Mouse (Mus musculus) embryonic facial prominence, embryonic 11.5 days (tissue): ENCODE measurements around the gene Slc17a7. TPM values are rescaled to one million over a fixed set of nuclear protein-coding genes. Genes with fewer than 3 reads are reported as not detected.

Experiments
- ATAC-seq: fragments of 200-750 bp; cut with Nextera tagmentation; replicated peaks from 2 replicates; pipeline ENCODE4 v1.8.0; 2017; ENCODE audit warnings: low read depth; ENCODE audit not compliant: insufficient number of reproducible peaks, low FRiP score, low TSS enrichment
- DNase-seq: peaks from one replicate; pipeline ENCODE4 v3.0.0-alpha.2; 2015; ENCODE audit warnings: low spot score
- H3K27ac ChIP-seq: fragments of 300-500 bp; sonication (generic); replicated peaks from 2 replicates; pipeline ENCODE4 v1.5.1; 2014; ENCODE audit warnings: mild to moderate bottlenecking, low read depth, low read length, control low read depth
- H3K27me3 ChIP-seq: fragments of 300-500 bp; sonication (generic); 2 replicates; pipeline ENCODE4 v1.6.1; 2014; ENCODE audit warnings: mild to moderate bottlenecking, low read length, moderate library complexity, mixed read lengths; ENCODE audit not compliant: control insufficient read depth, insufficient read depth
- H3K36me3 ChIP-seq: fragments of 300-500 bp; sonication (generic); replicated peaks from 2 replicates; pipeline ENCODE4 v1.6.1; 2014; ENCODE audit warnings: low read depth, mild to moderate bottlenecking, low read length, moderate library complexity, mixed read lengths; ENCODE audit not compliant: control insufficient read depth, insufficient read depth
- H3K4me1 ChIP-seq: fragments of 300-500 bp; sonication (generic); 2 replicates; pipeline ENCODE4 v1.6.1; 2014; ENCODE audit warnings: low read length, mixed read lengths; ENCODE audit not compliant: control insufficient read depth, insufficient read depth
- H3K4me2 ChIP-seq: fragments of 300-500 bp; sonication (generic); 2 replicates; pipeline ENCODE4 v1.6.1; 2014; ENCODE audit warnings: low read depth, mild to moderate bottlenecking, control low read depth, low read length, moderate library complexity
- H3K4me3 ChIP-seq: fragments of 300-500 bp; sonication (generic); 2 replicates; pipeline ENCODE4 v1.5.1; 2014; ENCODE audit warnings: low read depth, low read length, control low read depth
- H3K9ac ChIP-seq: fragments of 300-500 bp; sonication (generic); replicated peaks from 2 replicates; pipeline ENCODE4 v1.6.1; 2014; ENCODE audit warnings: mild to moderate bottlenecking, control low read depth, low read length
- H3K9me3 ChIP-seq: fragments of 300-500 bp; sonication (generic); replicated peaks from 2 replicates; pipeline ENCODE4 v1.6.1; 2016; ENCODE audit warnings: mild to moderate bottlenecking, low read length, inconsistent platforms, mixed read lengths; ENCODE audit not compliant: control insufficient read depth
- WGBS: fragments of 180-500 bp; shearing (Covaris S2); extraction: QIAGEN DNeasy Blood & Tissue Kit; methylation state at CpG from one replicate; pipeline ENCODE4 v1.1.7; 2014; 5-methylcytosine and 5-hydroxymethylcytosine counted together
- microRNA counts: library from miRNA; unstranded; fragments of <30 nt; microRNA quantifications from one replicate; lab custom pipeline; 2016
- microRNA-seq: library from miRNA; unstranded; fragments of <30 nt; microRNA quantifications from one replicate; pipeline ENCODE4, GENCODE M21; 2016; ENCODE audit warnings: borderline number of aligned reads
- polyA plus RNA-seq: library from polyadenylated mRNA; unstranded; fragments of >200 nt; fragmentation: Nextera tagmentation; extraction: Ambion mirVana; gene quantifications from 2 replicates; pipeline ENCODE4 v1.2.1, GENCODE M21; 2014

The Slc17a7 gene
- polyA plus RNA-seq, 1 experiment from 2014 or later = 1.1 TPM

DNA sequence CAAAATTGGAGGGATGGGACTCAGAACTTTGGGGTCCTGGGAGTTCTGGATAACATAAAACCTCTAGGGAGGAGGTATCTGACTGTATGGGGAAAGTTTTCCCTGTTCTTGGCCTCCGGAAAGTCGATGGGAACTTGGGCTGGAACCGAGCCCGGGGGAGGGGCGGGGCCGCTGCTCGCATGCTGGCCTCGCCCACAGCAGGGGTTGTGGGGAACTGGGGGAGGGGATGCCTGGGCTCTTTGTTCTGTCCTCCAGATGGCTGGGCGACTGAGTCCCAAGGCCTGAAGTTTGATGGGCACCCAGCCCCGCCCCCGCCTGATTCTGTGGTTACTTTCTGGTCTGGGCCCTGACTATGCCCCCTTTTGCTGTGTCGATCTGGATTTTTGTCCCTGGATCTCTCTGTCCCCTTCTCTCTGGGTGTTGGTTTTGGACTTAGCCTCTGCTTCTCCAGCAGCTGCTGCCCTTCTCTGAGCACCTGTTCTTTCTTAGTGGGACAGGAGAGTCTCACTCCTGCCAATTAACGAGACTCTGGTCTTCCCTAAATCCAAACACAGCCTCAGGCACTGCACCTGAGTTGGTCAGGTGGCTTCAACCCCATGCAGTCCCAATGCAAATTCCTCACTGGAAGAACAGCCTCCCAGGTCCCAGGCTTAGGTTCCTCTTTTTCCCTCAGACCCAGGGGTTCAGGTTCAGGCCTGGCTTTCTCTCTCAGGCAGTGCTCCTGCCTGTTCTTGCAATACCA lies 52.9 kb downstream of the Slc17a7 start:
- DNase-seq = peak; percentile 96
- peaks cover 2% of the 10 kb centered on the region; the same call in 1 of the 2 replicates for H3K27me3 ChIP-seq
- H3K4me2 ChIP-seq = peak overlapping the region; percentile 63
- peaks cover 17% of the 10 kb centered on the region for H3K36me3 ChIP-seq
- no peaks in the 10 kb centered on the region; the same call in 1 of the 2 replicates for H3K4me1 ChIP-seq
- peak overlapping the region; percentile 100 for H3K9ac ChIP-seq
- H3K9me3 ChIP-seq = no peaks in the 10 kb centered on the region
- ATAC-seq = peak; percentile 77
- H3K4me3 ChIP-seq = peak overlapping the region; percentile 89
- under 1% methylated on average over 13 of the region's 13 CpGs for WGBS
- peak overlapping the region; percentile 95 for H3K27ac ChIP-seq

- Histone ChIP-seq H3K27ac (no peak overlapping the region), H3K4me1 (no peaks in the 10 kb centered on the region; the same call in 1 of the 2 replicates), H3K4me3 (no peak overlapping the region), H3K4me2 (no peak overlapping the region), H3K27me3 (no peaks in the 10 kb centered on the region), H3K9ac (no peak overlapping the region), H3K36me3 (peaks cover 43% of the 10 kb centered on the region), H3K9me3 (no peaks in the 10 kb centered on the region)
- ATAC-seq (no peak), DNase-seq (no peak)
- WGBS = 82% methylated on average over 2 of the region's 2 CpGs
Observed at GRCm38 (mm10) chr7:45221680-45222079, 57.9 kb downstream of the Slc17a7 start.

- H3K36me3 ChIP-seq = peaks cover 56% of the 10 kb centered on the region
- no peak overlapping the region for H3K27ac ChIP-seq
- WGBS = 94% methylated on average over 7 of the region's 7 CpGs
Observed at GRCm38 (mm10) chr7:45224826-45225225, 61.1 kb downstream of the Slc17a7 start.

More at GRCm38 (mm10) chr7:45224826-45225225, 61.1 kb downstream of the Slc17a7 start:
- Histone ChIP-seq H3K27me3 (no peaks in the 10 kb centered on the region), H3K9me3 (no peaks in the 10 kb centered on the region), H3K4me2 (no peak overlapping the region), H3K4me3 (no peak overlapping the region), H3K4me1 (no peaks in the 10 kb centered on the region), H3K9ac (no peak overlapping the region)
- DNase-seq (no peak), ATAC-seq (no peak)

MicroRNA genes within 50 kb of the gene (microRNA counts, 519-probe panel; counts per million panel counts)
- 1,441 counts per million, percentile 6 among the panel's probes with 10 or more counts for microRNA mmu-miR-150 (lab: Ali Mortazavi, UCI)

Small RNA genes lying within 50 kb of the gene (microRNA-seq; reads per million reads assigned to microRNA genes)
- gene Mir150 = 11.8 reads per million, percentile 13 among the genes with 10 or more reads in this experiment
- gene Mir5121 = 22.1 reads per million, percentile 22 among the genes with 10 or more reads in this experiment
- not detected for gene Mir7055

Other genes starting within 250 kb of the Slc17a7 start
- gene Ap2a1, start 234.5 kb upstream of the Slc17a7 start, polyA plus RNA-seq = 70.1 and 70.3 TPM in 2 replicates
- gene Tsks, start 220.7 kb upstream of the Slc17a7 start, polyA plus RNA-seq = 0.21 TPM in 1 of 2 replicates, not detected in the other
- gene Cpt1c, start 189.1 kb upstream of the Slc17a7 start, polyA plus RNA-seq = 14.3 and 17.1 TPM in 2 replicates
- 289 and 293 TPM in 2 replicates for gene Prmt1, start 177.4 kb upstream of the Slc17a7 start, polyA plus RNA-seq
- 62.4 and 71.9 TPM in 2 replicates for gene Irf3, start 166.3 kb upstream of the Slc17a7 start, polyA plus RNA-seq
- 69.9 and 71.7 TPM in 2 replicates for gene Bcl2l12, start 165.2 kb upstream of the Slc17a7 start, polyA plus RNA-seq
- 40.0 and 41.1 TPM in 2 replicates for gene Scaf1, start 147.6 kb upstream of the Slc17a7 start, polyA plus RNA-seq
- 18.5 and 23.9 TPM in 2 replicates for gene Rras, start 146.0 kb upstream of the Slc17a7 start, polyA plus RNA-seq
- 10.9 and 11.8 TPM in 2 replicates for gene Prr12, start 111.1 kb upstream of the Slc17a7 start, polyA plus RNA-seq
- 59.2 and 63.8 TPM in 2 replicates for gene Nosip, start 101.5 kb upstream of the Slc17a7 start, polyA plus RNA-seq
- gene Prrg2, start 101.3 kb upstream of the Slc17a7 start, polyA plus RNA-seq = 17.9 and 20.3 TPM in 2 replicates
- gene Rcn3, start 71.7 kb upstream of the Slc17a7 start, polyA plus RNA-seq = 221 and 234 TPM in 2 replicates
- gene Fcgrt, start 60.1 kb upstream of the Slc17a7 start, polyA plus RNA-seq = 12.6 TPM in 2 replicates
- 1,561 and 1,602 TPM in 2 replicates for gene Rps11, start 39.5 kb upstream of the Slc17a7 start, polyA plus RNA-seq
- 1,418 and 1,436 TPM in 2 replicates for gene Rpl13a, start 35.2 kb upstream of the Slc17a7 start, polyA plus RNA-seq
- 0.20 TPM in 1 of 2 replicates, not detected in the other for gene Gm45713, start 27.7 kb upstream of the Slc17a7 start, polyA plus RNA-seq
- 0.52 and 0.67 TPM in 2 replicates for gene Flt3l, start 27.5 kb upstream of the Slc17a7 start, polyA plus RNA-seq
- 102 and 104 TPM in 2 replicates for gene Pih1d1, start 9.6 kb upstream of the Slc17a7 start, polyA plus RNA-seq
- 32.3 and 39.1 TPM in 2 replicates for gene Aldh16a1, start 9.4 kb upstream of the Slc17a7 start, polyA plus RNA-seq
- gene Gfy, start 15.6 kb downstream of the Slc17a7 start, polyA plus RNA-seq = 0.52 and 0.81 TPM in 2 replicates
- not detected in 2 replicates for gene Pth2, start 17.0 kb downstream of the Slc17a7 start, polyA plus RNA-seq
- gene Ccdc155, start 40.9 kb downstream of the Slc17a7 start, polyA plus RNA-seq = 0.41 and 0.42 TPM in 2 replicates
- gene Dkkl1, start 48.2 kb downstream of the Slc17a7 start, polyA plus RNA-seq = 1.8 and 2.3 TPM in 2 replicates
- gene Tead2, start 51.8 kb downstream of the Slc17a7 start, polyA plus RNA-seq = 276 and 285 TPM in 2 replicates
- 0.86 and 1.1 TPM in 2 replicates for gene Cd37, start 75.2 kb downstream of the Slc17a7 start, polyA plus RNA-seq
- gene Slc6a16, start 77.1 kb downstream of the Slc17a7 start, polyA plus RNA-seq = 0.21 TPM in 1 of 2 replicates, not detected in the other
- not detected in 2 replicates for gene Slc6a21, start 113.6 kb downstream of the Slc17a7 start, polyA plus RNA-seq
- 5.0 and 7.2 TPM in 2 replicates for gene Trpm4, start 169.8 kb downstream of the Slc17a7 start, polyA plus RNA-seq
- gene Hrc, start 171.3 kb downstream of the Slc17a7 start, polyA plus RNA-seq = 0.33 and 0.34 TPM in 2 replicates
- 7.4 TPM in 2 replicates for gene Ppfia3, start 203.1 kb downstream of the Slc17a7 start, polyA plus RNA-seq
- gene Lin7b, start 206.6 kb downstream of the Slc17a7 start, polyA plus RNA-seq = 0.77 and 0.86 TPM in 2 replicates
- gene Snrnp70, start 231.8 kb downstream of the Slc17a7 start, polyA plus RNA-seq = 71.6 and 75.0 TPM in 2 replicates
- gene Kcna7, start 241.7 kb downstream of the Slc17a7 start, polyA plus RNA-seq = not detected in 2 replicates
- 3.9 and 5.1 TPM in 2 replicates for gene Ntf5, start 249.7 kb downstream of the Slc17a7 start, polyA plus RNA-seq